Mouse (Mus musculus) inflammation-experienced regulatory T-cells, adult 6 months (primary cell): ENCODE results near the gene Ehf. TPM values are rescaled to one million over a fixed set of nuclear protein-coding genes. Genes with fewer than 3 reads are reported as not detected.

Experiments used
- ATAC-seq: one replicate; pipeline ENCODE4 v1.8.0; 2017
- polyA plus RNA-seq, 3 experiments: library from polyadenylated mRNA; unstranded; fragments of 100-300 nt; shearing (Covaris generic); gene quantifications; one replicate each; pipeline ENCODE4 v1.2.1; 2017

Ehf gene
- polyA plus RNA-seq, 3 experiments from 2014 or later: 0.57 to 0.62 TPM; not detected in 1

DNA sequence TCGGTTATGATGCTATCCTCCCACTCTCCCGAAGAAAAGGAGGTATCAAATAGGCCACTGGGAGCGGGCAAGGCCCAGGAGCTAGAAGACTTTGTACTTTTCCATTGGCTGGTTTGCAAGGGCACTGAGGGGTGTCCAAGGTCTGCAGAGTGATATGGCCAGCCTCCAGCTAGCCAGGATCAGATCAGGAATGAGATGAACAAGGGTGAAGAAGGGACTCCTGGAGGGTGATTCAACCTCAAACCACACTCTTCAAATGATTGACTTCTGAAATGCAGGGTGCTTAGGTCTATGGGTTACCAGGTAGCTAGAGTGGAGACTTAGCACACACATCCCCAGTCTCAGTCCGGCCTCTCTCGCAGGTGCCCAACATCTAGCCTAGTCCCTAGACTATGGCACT, 9.3 kb downstream of the Ehf start:
- ATAC-seq: no peak

- ATAC-seq: no peak
Measured at GRCm38 (mm10) chr2:103293214-103293613, 9.9 kb downstream of the Ehf start.

GRCm38 (mm10) chr2:103290705-103291269, 12.3 kb downstream of the Ehf start:
- no peak for ATAC-seq

- ATAC-seq: no peak
Measured at GRCm38 (mm10) chr2:103290167-103290566, 12.9 kb downstream of the Ehf start.

GRCm38 (mm10) chr2:103289407-103289950, 13.6 kb downstream of the Ehf start:
- no peak for ATAC-seq

DNA sequence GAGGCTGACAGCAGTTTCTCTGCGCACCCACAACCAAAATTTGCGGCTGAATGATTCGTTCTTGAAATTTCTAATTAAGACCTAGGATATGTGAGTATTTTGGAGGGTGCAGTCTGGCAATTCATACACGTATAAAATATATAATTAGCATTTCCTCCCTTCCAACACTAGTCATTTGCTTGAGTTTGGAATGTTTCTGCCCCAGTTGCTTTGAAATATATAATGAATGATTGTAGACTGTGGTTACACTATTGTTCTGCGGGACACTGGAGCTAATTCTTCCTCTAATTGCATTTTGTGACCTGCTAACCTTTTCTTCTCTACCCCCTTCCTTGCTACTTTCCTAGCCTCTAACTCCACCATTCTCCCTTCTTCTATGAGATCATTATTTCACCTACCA, 15.4 kb downstream of the Ehf start:
- no peak for ATAC-seq

DNA sequence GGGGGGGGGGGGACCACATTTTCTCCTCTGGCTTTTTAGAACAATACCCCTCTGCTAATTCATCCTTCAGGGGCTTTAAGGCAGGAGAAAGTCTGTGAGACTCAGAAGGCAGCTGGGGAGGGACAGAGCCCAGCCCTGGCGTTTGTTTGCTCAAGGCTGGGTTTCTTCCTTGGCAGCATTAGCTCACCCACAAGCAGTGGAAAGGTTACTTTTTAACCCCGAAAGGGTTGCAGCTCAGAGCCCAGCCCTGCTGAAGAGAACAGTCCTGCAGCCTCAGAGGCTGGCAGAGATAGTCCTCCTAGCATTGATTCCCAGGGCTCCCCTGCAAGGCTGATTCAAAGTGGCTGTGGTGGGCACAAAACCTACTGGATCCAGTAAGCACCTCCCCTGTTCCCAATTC, 17.5 kb downstream of the Ehf start:
- no peak for ATAC-seq

DNA sequence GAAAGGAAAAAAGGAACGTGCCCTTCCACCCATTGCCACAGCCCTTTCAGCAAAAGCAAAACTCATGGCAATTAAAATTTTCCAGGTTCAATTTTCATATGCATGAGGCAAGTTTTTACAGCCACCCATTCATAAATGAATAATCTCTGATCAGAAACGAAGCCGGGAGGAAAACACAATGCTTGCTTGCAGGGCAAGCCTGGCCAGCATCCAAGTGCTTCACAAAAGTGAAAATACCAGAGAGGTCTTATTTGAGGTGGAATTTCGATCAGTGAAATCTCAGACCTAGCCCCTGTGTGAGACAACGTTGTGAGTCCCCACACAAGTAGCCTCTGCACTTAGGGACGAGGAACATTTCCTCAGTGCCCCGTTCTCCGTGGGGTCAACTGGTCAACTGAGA, 19.3 kb downstream of the Ehf start:
- no peak for ATAC-seq

- no peak for ATAC-seq
Measured at GRCm38 (mm10) chr2:103282184-103282750, 20.8 kb downstream of the Ehf start.

GRCm38 (mm10) chr2:103279927-103280326, 23.2 kb downstream of the Ehf start:
- no peak for ATAC-seq

- no peak for ATAC-seq
Measured at GRCm38 (mm10) chr2:103278476-103278875, 24.6 kb downstream of the Ehf start.

DNA sequence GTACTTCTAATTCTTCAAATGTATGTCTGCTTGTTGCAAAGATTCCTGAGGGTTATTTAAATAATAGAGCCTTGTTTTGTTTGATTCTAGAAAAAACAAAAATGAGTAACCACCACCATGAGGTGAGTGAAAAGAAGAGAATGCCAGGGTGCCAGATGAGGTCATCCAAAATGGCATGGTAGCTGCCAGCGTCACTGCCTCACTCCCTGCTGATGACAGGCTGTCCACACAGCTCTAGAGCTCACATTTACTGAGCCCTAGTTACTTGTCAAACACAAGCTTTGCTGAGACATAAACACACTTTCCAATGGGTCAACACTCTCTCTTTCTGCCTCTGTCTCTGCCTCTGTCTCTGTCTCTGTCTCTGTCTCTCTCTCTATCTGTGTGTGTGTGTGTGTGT, 25.3 kb downstream of the Ehf start:
- no peak for ATAC-seq

GRCm38 (mm10) chr2:103275316-103275960, 27.6 kb downstream of the Ehf start:
- no peak for ATAC-seq

- ATAC-seq: no peak
Measured at GRCm38 (mm10) chr2:103274803-103275202, 28.3 kb downstream of the Ehf start.

DNA sequence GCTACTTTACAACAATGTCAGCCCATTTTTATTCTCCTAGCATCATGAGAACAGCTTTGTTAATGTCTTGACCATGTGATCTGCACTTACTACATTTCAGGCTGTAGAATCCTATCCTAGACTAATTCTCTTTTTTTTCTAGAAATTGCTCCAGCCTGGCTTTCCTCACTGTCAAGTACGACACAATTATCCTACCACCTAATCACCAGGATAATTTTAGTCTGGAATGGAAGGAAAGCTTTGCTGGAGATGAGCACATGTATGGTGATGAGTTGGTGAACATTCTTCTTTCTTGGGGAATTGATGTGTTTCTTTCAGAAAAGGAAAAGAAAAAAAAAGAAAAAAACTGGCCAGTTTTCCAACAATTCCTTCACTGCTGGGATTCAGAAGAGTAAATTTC, 28.8 kb downstream of the Ehf start:
- no peak for ATAC-seq

GRCm38 (mm10) chr2:103271481-103271880, 31.6 kb downstream of the Ehf start:
- no peak for ATAC-seq

GRCm38 (mm10) chr2:103270556-103271160, 32.4 kb downstream of the Ehf start:
- ATAC-seq: no peak

DNA sequence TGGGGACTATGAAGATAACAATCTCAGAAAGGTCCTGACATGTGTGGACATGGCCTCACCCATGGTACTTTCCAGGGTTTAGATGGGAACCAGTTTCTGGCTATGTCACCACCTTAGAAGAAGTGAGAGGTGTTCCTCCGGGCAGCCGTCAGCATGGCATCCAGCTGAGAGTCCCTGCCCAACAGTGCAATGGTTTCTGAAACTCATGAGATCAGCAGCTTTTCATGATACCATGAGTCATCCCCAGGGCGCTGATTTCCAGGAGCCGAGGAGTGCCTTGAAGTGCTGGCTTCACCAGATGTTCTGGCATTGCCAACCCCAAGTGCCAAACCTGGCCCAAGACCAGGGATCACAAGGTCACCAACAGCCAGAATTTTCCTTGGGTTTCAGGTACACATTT, 64.0 kb downstream of the Ehf start:
- no peak for ATAC-seq

GRCm38 (mm10) chr2:103226781-103227180, 76.3 kb downstream of the Ehf start:
- no peak for ATAC-seq

DNA sequence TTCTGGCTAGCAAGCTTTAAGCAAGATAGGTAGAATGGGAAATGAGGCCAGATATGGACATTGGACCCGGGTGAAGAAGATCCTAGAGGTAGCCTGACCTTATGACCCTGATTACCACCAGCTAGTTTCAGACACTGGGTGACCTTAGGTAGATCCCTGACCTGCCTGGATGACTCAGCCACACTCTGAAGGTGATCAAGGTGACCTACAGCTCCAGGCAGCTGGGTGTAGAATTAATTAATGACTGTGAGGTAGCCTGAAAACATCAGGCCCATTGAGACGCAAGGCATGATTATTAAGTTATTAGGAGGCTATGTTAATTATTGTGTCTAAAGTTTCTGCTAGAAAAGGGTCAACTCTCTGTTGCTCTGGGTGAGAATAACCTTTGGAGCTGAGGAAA, 82.2 kb downstream of the Ehf start:
- ATAC-seq: no peak

DNA sequence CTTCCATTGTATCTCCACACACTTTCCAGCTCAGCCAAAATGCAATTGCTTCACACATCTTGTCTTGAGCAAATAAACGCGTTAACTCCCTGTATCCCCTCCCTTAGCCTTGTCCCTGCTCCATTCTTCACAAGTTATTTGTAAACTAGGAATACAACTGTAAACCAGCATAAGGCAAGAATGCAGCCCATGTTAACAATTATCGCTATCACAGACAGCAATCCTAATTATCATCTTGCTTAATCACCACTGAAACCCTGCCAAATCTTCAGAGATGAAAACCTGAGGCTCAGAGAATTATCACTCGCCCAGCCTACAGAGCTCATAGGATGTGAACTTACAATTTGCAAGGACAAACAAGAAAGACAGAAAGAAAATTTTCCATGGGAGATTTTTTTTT, 84.8 kb downstream of the Ehf start:
- no peak for ATAC-seq

DNA sequence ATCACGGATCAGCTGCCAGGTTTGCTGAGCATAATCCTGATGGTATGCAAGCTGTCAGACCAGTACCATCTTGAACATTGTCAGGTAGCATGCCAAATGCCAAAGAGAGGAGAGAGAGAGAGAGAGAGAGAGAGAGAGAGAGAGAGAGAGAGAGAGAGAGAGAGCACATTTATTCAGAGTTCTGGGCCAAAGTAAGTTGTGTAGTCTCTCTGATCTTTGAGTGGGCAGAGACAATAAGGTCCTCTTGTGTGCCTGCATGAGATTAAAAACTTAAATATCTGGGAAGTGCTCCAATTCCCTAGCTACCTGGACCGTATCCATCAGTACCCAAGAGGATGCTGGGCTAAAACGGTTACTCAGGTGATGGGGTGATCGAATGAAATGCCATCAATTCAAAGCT, 87.3 kb downstream of the Ehf start:
- no peak for ATAC-seq

DNA sequence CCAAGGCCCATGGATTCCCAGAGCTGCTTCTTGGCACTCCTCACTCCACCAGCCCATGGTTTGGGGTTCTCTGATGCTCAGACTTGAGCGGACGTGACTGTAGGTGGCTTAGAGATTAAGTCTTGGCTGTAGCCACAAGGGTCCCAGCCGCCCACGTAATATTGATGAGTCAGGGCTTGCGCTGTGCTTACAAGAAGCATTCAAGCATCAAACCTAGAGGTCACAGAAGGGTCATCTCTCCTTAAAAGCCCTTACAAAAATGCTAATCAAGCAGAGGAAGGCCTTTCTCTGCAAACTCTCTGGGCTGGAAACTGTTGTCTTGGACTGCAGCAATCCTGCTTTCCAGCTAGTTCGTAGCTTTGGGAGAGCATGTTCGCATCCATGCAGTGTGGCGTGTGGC, 88.2 kb downstream of the Ehf start:
- no peak for ATAC-seq

- no peak for ATAC-seq
Measured at GRCm38 (mm10) chr2:103213547-103213946, 89.5 kb downstream of the Ehf start.
